Mouse (Mus musculus): Measurements from ENCODE around the gene Arhgef1.

DNA sequence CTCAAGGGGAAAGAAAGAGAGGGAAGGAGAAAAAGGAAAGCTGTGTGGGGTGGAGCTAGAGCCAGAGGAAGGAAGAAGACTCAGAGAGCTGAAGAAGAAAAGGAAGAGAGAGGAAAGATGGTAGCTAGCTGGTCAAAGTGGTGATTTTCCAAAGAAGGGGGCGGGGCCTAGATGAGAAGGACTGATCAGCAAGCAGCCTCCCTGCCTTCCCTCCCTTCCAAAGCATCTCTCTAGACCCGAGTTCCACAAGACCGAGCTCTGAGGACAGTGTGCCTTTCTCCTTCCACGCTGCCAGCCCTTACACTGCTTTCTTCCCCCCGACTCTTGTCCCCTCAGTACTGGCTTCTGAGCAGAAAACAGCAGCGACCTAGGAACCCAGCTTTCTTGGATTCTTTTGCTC is 38.6 kb upstream of the Arhgef1 start:
- TF ChIP-seq CTCF (IDR thresholded peaks at IDR 0.05; ENCODE audit: extremely low read depth, insufficient read depth, low read length) (no peak), POLR2A (IDR thresholded peaks at IDR 0.05; ENCODE audit: extremely low read depth, insufficient read depth, low read length) (no peak)
